Comparison of ENCODE assay signal across 24 mouse cellular contexts in the genomic region with DNA sequence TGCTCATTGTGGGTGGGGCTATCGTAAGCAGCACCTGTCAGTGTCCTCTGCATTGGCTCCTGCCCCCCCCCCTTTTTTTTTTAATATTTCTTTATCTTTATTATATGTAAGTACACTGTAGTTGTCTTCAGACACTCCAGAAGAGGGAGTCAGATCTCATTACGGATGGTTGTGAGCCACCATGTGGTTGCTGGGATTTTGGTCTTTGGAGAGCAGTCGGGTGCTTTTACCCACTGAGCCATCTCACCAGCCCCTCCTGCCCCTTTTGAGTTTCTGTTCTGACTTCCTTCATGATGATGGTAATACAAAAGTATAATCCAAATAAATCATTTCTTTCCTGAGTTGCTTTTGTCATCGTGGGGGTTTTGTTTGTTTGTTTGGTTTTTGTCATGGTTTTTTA. TPM values are rescaled to one million over a fixed set of nuclear protein-coding genes. Genes with fewer than 3 reads are reported as not detected.
"Had no signal": no experiment of that assay in that cellular context is flagged by ENCODE, and none has a peak within 500 bp of the region (broad histone marks: within the 10 kb centered on the region; RNA-seq: fewer than 3 reads in every experiment).

No protein-coding gene starts in this region.

- H3K27ac ChIP-seq: gastrocnemius, adult 2 months; heart, embryonic 10.5 days; hindbrain, embryonic 10.5 days; hindbrain, embryonic 12.5 days; hindbrain, embryonic 14.5 days; kidney, embryonic 15.5 days; kidney, postnatal 0 days; limb, embryonic 13.5 days; limb, embryonic 15.5 days had no signal

- H3K4me1 ChIP-seq: heart, embryonic 10.5 days; heart, embryonic 12.5 days; hindbrain, embryonic 10.5 days; hindbrain, embryonic 12.5 days; kidney, embryonic 15.5 days; limb, embryonic 13.5 days; limb, embryonic 15.5 days had no signal

- H3K4me3 ChIP-seq: gastrocnemius, adult 2 months; heart, embryonic 10.5 days; heart, embryonic 12.5 days; hindbrain, embryonic 10.5 days; hindbrain, embryonic 12.5 days; kidney, embryonic 15.5 days; limb, embryonic 13.5 days; limb, embryonic 15.5 days had no signal

- DNase-seq: forebrain, postnatal 0 days; gastrocnemius, adult 2 months; gastrocnemius, postnatal 10 days; gastrocnemius, postnatal 25 days; heart, adult 18-20 months; heart, postnatal 10 days; heart, postnatal 4 days; kidney, adult 11 months; kidney, adult 2 months; kidney, adult 9 months; kidney, postnatal 14 days; kidney, postnatal 36 days; layer of hippocampus, adult 9-11 months; layer of hippocampus, postnatal 36 days; left cerebral cortex, postnatal 4 days had no signal

- H3K27me3 ChIP-seq: heart, embryonic 12.5 days; hindbrain, embryonic 12.5 days; kidney, embryonic 15.5 days; limb, embryonic 13.5 days; limb, embryonic 15.5 days had no signal

RNA-seq across cellular contexts. Expression of gene Esrp2, which starts 34.5 kb away (rescaled TPM):
- polyA plus RNA-seq: forebrain, postnatal 0 days had no signal
